Comparison of ENCODE assay signal across 22 mouse cellular contexts in the genomic region with DNA sequence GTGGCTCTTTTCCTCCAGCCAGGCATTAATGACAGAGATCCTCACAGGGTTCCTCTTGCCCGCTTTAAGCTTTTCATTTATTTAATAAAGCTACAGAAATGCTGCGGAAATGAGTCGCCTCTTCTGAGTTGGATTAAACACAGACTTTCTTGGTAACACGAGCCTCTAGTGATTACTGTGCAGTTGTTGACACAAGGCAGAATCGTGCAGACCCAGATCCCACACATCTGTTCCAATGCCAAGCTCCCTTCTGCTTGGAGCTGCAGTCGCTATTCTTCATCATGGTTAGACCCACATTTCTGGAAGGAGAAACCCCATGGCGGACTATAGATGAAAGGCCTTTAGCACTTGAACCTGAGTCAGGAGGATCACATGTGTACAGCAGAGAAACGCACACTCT.
DNase-seq lines count a peak whose midpoint lies in the region; ATAC-seq and TF ChIP-seq lines count a peak whose summit lies in the region.
"Had no signal": no experiment of that assay in that cellular context is flagged by ENCODE, and none has a peak within 500 bp of the region (broad histone marks: within the 10 kb centered on the region; RNA-seq: fewer than 3 reads in every experiment).

No protein-coding gene starts in this region.

- no peak for TF ChIP-seq CTCF in E14TG2a.4 (conservative IDR thresholded peaks at IDR 0.05; ENCODE audit: low read length)

- no peaks in the 10 kb centered on the region for H3K4me1 ChIP-seq in E14TG2a.4 (replicated peaks; ENCODE audit: low read depth, low read length)
- H3K4me1 ChIP-seq in embryonic facial prominence, embryonic 12.5 days = peaks cover 6% of the 10 kb centered on the region; the same call in 1 of the 2 replicates
- H3K4me1 ChIP-seq: heart, embryonic 13.5 days; hindbrain, embryonic 15.5 days had no signal

- no peak overlapping the region for H3K4me2 ChIP-seq in embryonic facial prominence, embryonic 12.5 days (replicated peaks)
- H3K4me2 ChIP-seq: embryonic facial prominence, embryonic 15.5 days; heart, embryonic 13.5 days; hindbrain, embryonic 15.5 days had no signal

- 0 out of 2 replicates have a peak overlapping the region, but pooled peaks have one; percentile 14 for H3K4me3 ChIP-seq in E14TG2a.4 (replicated peaks; ENCODE audit: low read length)
- H3K4me3 ChIP-seq in embryonic facial prominence, embryonic 12.5 days = no peak overlapping the region
- H3K4me3 ChIP-seq: embryonic facial prominence, embryonic 15.5 days; heart, embryonic 13.5 days; hindbrain, embryonic 15.5 days had no signal

- ATAC-seq in embryonic facial prominence, embryonic 12.5 days (ENCODE audit: insufficient number of reproducible peaks, insufficient read depth, low FRiP score, low TSS enrichment) = 0 out of 2 replicates have a peak, but pooled peaks have one; percentile 56
- ATAC-seq: activated CD4-positive, CD25-positive, alpha-beta regulatory T cell, adult 4 months; CD4-positive, CD25-positive, alpha-beta regulatory T cell, adult 4 months; forebrain, embryonic 16.5 days; intestine, postnatal 0 days; Patski had no signal

- H3K27ac ChIP-seq in embryonic facial prominence, embryonic 12.5 days = no peak overlapping the region
- H3K27ac ChIP-seq: embryonic facial prominence, embryonic 15.5 days; heart, embryonic 13.5 days; hindbrain, embryonic 15.5 days had no signal

- H3K9me3 ChIP-seq in E14TG2a.4 (ENCODE audit: low read length) = no peaks in the 10 kb centered on the region
- no peaks in the 10 kb centered on the region for H3K9me3 ChIP-seq in embryonic facial prominence, embryonic 12.5 days
- H3K9me3 ChIP-seq: embryonic facial prominence, embryonic 15.5 days; heart, embryonic 13.5 days; hindbrain, embryonic 15.5 days had no signal

- peak; percentile 17 for DNase-seq in embryo, embryonic 10 days (ENCODE audit: low spot score)
- no peak for DNase-seq in embryo, embryonic 9.5 days (ENCODE audit: extremely low spot score)
- peak; percentile 35 for DNase-seq in forelimb bud, embryonic 11.5 days (ENCODE audit: low read depth, low spot score)
- no peak for DNase-seq in right cerebral cortex, adult 18-20 months
- no peak for DNase-seq in right cerebral cortex, postnatal 14 days
- DNase-seq: adrenal gland, postnatal 14 days; B cell, adult 2 months; cerebellum, adult 11-12 months; cerebellum, adult 9-11 months; gastrocnemius, postnatal 14 days; heart, postnatal 36 days; kidney, adult 8-10 months had no signal

- no peaks in the 10 kb centered on the region for H3K36me3 ChIP-seq in E14TG2a.4 (ENCODE audit: insufficient read depth, low read length)
- no peaks in the 10 kb centered on the region for H3K36me3 ChIP-seq in embryonic facial prominence, embryonic 12.5 days
- H3K36me3 ChIP-seq: embryonic facial prominence, embryonic 15.5 days; heart, embryonic 13.5 days; hindbrain, embryonic 15.5 days had no signal

- H3K9ac ChIP-seq in embryonic facial prominence, embryonic 12.5 days = no peak overlapping the region
- H3K9ac ChIP-seq: embryonic facial prominence, embryonic 15.5 days; heart, embryonic 13.5 days; hindbrain, embryonic 15.5 days had no signal

- H3K27me3 ChIP-seq in E14TG2a.4 (ENCODE audit: insufficient read depth, low read length) = no peaks in the 10 kb centered on the region
- H3K27me3 ChIP-seq in embryonic facial prominence, embryonic 12.5 days = no peaks in the 10 kb centered on the region
- H3K27me3 ChIP-seq: embryonic facial prominence, embryonic 15.5 days; heart, embryonic 13.5 days; hindbrain, embryonic 15.5 days; Patski had no signal

- 28% methylated on average over 8 of the region's 8 CpGs for WGBS in embryonic facial prominence, embryonic 12.5 days

Comparison
In these comparisons a context has a peak if more than half of its experiments do, and no peak if none do; other contexts are left out.
1. DNase-seq: peak in embryo, embryonic 10 days (single experiment) and forelimb bud, embryonic 11.5 days (single experiment); none in embryo, embryonic 9.5 days (single experiment), right cerebral cortex, adult 18-20 months (single experiment) and right cerebral cortex, postnatal 14 days (single experiment).